Mouse (Mus musculus): ENCODE results near the gene Rnf43. TPM values are rescaled to one million over a fixed set of nuclear protein-coding genes. Genes with fewer than 3 reads are reported as not detected.

The Rnf43 gene
- total and polyA plus RNA-seq, 3 experiments: 14.6 to 17.3 TPM; not detected in 1

DNA sequence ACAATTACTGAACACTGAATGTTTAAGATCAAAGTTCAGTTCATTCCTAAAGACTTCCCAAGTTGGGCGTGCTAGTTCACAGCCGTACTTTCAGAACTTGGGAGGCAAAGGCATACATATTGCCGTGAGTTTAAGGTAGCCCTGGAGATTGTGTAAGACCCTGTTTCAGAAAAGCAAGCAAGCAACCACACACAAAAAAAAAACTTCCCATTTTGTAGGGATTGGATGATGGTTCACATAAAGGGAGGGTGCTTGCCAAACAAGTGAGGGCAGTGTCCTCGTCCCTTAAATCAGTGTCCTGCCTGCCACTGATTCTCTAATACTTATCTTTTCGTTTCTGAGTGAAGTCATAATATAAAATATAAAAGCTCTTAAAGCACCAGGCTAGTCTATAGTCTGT lies 7.8 kb upstream of the Rnf43 start:
- TF ChIP-seq ZC3H11A (IDR thresholded peaks at IDR 0.05; ENCODE audit: low read depth, low read length) (no peak), MAZ (IDR thresholded peaks at IDR 0.05; ENCODE audit: low read depth, low read length) (no peak), RAD21 (IDR thresholded peaks at IDR 0.05; ENCODE audit: low read depth, low read length) (no peak), EP300 (IDR thresholded peaks at IDR 0.05; ENCODE audit: low read depth in 1 of 2, low read length in 2 of 2) (no peak), ZMIZ1 (IDR thresholded peaks at IDR 0.05; ENCODE audit: low read depth, low read length) (no peak), NELFE (IDR thresholded peaks at IDR 0.05; ENCODE audit: low read depth, low read length) (no peak), TBP (IDR thresholded peaks at IDR 0.05; ENCODE audit: low read depth, low read length) (no peak), GATA1 (IDR thresholded peaks at IDR 0.05; ENCODE audit: low read depth, low read length) (no peak), SMC3 (IDR thresholded peaks at IDR 0.05; ENCODE audit: low read depth, low read length) (no peak), HCFC1 (IDR thresholded peaks at IDR 0.05; ENCODE audit: low read depth, low read length) (no peak), GABPA (IDR thresholded peaks at IDR 0.05; ENCODE audit: low read depth, low read length) (no peak)
- no peak for DNase-seq (ENCODE audit: low read depth, low spot score)
- no peaks in the 10 kb centered on the region; a peak in 2 of 4 replicates for H3K27me3 ChIP-seq (ENCODE audit: control insufficient read depth in 1 of 2, insufficient read depth in 2 of 2, low read length in 2 of 2)
- H3K4me1 ChIP-seq (ENCODE audit: control insufficient read depth in 1 of 2, insufficient read depth in 2 of 2, low read length in 2 of 2): 0 out of 4 replicates have a peak, but pooled peaks cover 0 to 4% of the 10 kb centered on the region in 2 experiments
- peaks cover 0 to 3% of the 10 kb centered on the region in 2 experiments; a peak in 1 of 4 replicates for H3K36me3 ChIP-seq (ENCODE audit: control insufficient read depth in 1 of 2, insufficient read depth in 2 of 2, low read length in 2 of 2)
- no peak overlapping the region for H3K27ac ChIP-seq (ENCODE audit: control insufficient read depth, low read depth, low read length)
- no peak overlapping the region for H3K9ac ChIP-seq (ENCODE audit: control insufficient read depth, low read depth, low read length, poor library complexity, severe bottlenecking)
- H3K9me3 ChIP-seq (replicated peaks; ENCODE audit: insufficient read depth, low read length): no peaks in the 10 kb centered on the region
- no peak overlapping the region for H3K4me3 ChIP-seq (ENCODE audit: control insufficient read depth in 1 of 2, insufficient read depth in 1 of 2, low read depth in 2 of 2, low read length in 2 of 2)
- no peaks in the 10 kb centered on the region for H3K79me2 ChIP-seq (ENCODE audit: control insufficient read depth, insufficient read depth, low read length, poor library complexity)

DNA sequence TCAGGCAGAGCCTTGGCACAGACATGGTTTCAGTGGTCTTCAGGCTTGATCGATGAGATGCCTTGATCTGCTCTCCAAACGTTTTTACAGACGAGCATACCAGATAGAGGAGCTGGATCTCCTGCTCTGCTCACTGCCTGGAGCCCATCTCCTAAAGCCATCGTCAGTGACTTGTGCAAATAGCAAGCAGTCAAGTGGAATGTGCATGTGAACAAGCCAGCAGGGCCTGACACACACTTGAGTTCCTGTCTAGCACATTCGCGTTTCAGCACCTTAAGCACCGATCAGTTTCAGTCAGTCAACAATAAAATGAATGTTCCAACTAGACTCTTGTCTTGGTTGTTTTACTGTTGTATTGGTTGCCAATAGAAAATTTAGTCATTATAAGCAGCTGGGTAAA lies 3.3 kb upstream of the Rnf43 start:
- Histone ChIP-seq H3K4me3 (ENCODE audit: control insufficient read depth in 1 of 2, insufficient read depth in 1 of 2, low read depth in 2 of 2, low read length in 2 of 2) (no peak overlapping the region), H3K4me1 (ENCODE audit: control insufficient read depth in 1 of 2, insufficient read depth in 2 of 2, low read length in 2 of 2) (no peaks in the 10 kb centered on the region), H3K9me3 (replicated peaks; ENCODE audit: insufficient read depth, low read length) (no peaks in the 10 kb centered on the region), H3K27me3 (ENCODE audit: control insufficient read depth in 1 of 2, insufficient read depth in 2 of 2, low read length in 2 of 2) (peaks cover under 1 to 3% of the 10 kb centered on the region in 2 experiments), H3K9ac (ENCODE audit: control insufficient read depth, low read depth, low read length, poor library complexity, severe bottlenecking) (no peak overlapping the region), H3K79me2 (ENCODE audit: control insufficient read depth, insufficient read depth, low read length, poor library complexity) (peaks cover under 1% of the 10 kb centered on the region; the same call in 1 of the 2 replicates), H3K36me3 (ENCODE audit: control insufficient read depth in 1 of 2, insufficient read depth in 2 of 2, low read length in 2 of 2) (peaks cover 0 to 3% of the 10 kb centered on the region in 2 experiments; a peak in 1 of 4 replicates), H3K27ac (ENCODE audit: control insufficient read depth, low read depth, low read length) (no peak overlapping the region)
- no peak for TF ChIP-seq TCF12 (IDR thresholded peaks at IDR 0.05; ENCODE audit: low read depth, low read length)
- no peak for TF ChIP-seq RCOR1 (IDR thresholded peaks at IDR 0.05; ENCODE audit: low read depth, low read length)
- no peak for TF ChIP-seq E2F4 (IDR thresholded peaks at IDR 0.05; ENCODE audit: borderline replicate concordance, low read depth, low read length)
- no peak for TF ChIP-seq SIN3A (IDR thresholded peaks at IDR 0.05; ENCODE audit: low read length)
- no peak for TF ChIP-seq CHD1 (IDR thresholded peaks at IDR 0.05; ENCODE audit: low read depth, low read length)
- TF ChIP-seq ZMIZ1 (IDR thresholded peaks at IDR 0.05; ENCODE audit: low read depth, low read length): no peak
- TF ChIP-seq GATA1 (IDR thresholded peaks at IDR 0.05; ENCODE audit: low read depth, low read length): no peak
- TF ChIP-seq RAD21 (IDR thresholded peaks at IDR 0.05; ENCODE audit: low read depth, low read length): no peak
- no peak for TF ChIP-seq JUND (IDR thresholded peaks at IDR 0.05; ENCODE audit: low read depth, low read length)
- no peak for TF ChIP-seq NRF1 (IDR thresholded peaks at IDR 0.05; ENCODE audit: insufficient read depth, low read depth, low read length, poor library complexity, severe bottlenecking)
- no peak for TF ChIP-seq TAL1 (IDR thresholded peaks at IDR 0.05; ENCODE audit: low read length)
- TF ChIP-seq CHD2 (IDR thresholded peaks at IDR 0.05; ENCODE audit: low read length): no peak
- no peak for TF ChIP-seq POLR2A (IDR thresholded peaks at IDR 0.05; ENCODE audit: control insufficient read depth in 1 of 2, insufficient read depth in 1 of 2, low read depth in 1 of 2, low read length in 2 of 2, poor library complexity in 1 of 2)
- TF ChIP-seq SMC3 (IDR thresholded peaks at IDR 0.05; ENCODE audit: low read depth, low read length): no peak
- no peak for TF ChIP-seq ZKSCAN1 (IDR thresholded peaks at IDR 0.05; ENCODE audit: low read depth, low read length)
- no peak for DNase-seq (ENCODE audit: low read depth, low spot score)
